Mouse (Mus musculus): ENCODE measurements around the gene Bpifb6. TPM values are rescaled to one million over a fixed set of nuclear protein-coding genes. Genes with fewer than 3 reads are reported as not detected.

Bpifb6 gene
- polyA plus RNA-seq, 1 experiment from 2014 or later, result not detected

Other genes starting within 250 kb of the Bpifb6 start
- gene Dnmt3c, start 203.7 kb upstream of the Bpifb6 start, polyA plus RNA-seq (2015; fragmentation: Nextera tagmentation; extraction: Ambion mirVana), result not detected in 2 replicates
- gene Mapre1, start 159.1 kb upstream of the Bpifb6 start, polyA plus RNA-seq (2015; fragmentation: Nextera tagmentation; extraction: Ambion mirVana), result 399 and 423 TPM in 2 replicates
- not detected in 2 replicates for gene Efcab8, start 120.5 kb upstream of the Bpifb6 start, polyA plus RNA-seq (2015; fragmentation: Nextera tagmentation; extraction: Ambion mirVana)
- gene Sun5, start 29.3 kb upstream of the Bpifb6 start, polyA plus RNA-seq (2015; fragmentation: Nextera tagmentation; extraction: Ambion mirVana), result not detected in 2 replicates
- gene Bpifb2, start 25.3 kb upstream of the Bpifb6 start, polyA plus RNA-seq (2015; fragmentation: Nextera tagmentation; extraction: Ambion mirVana), result not detected in 2 replicates
- gene Bpifb3, start 17.8 kb downstream of the Bpifb6 start, polyA plus RNA-seq (2015; fragmentation: Nextera tagmentation; extraction: Ambion mirVana), result not detected in 2 replicates
- not detected in 2 replicates for gene Bpifb4, start 37.8 kb downstream of the Bpifb6 start, polyA plus RNA-seq (2015; fragmentation: Nextera tagmentation; extraction: Ambion mirVana)
- not detected in 2 replicates for gene Bpifa6, start 74.6 kb downstream of the Bpifb6 start, polyA plus RNA-seq (2015; fragmentation: Nextera tagmentation; extraction: Ambion mirVana)
- gene Bpifa2, start 107.9 kb downstream of the Bpifb6 start, polyA plus RNA-seq (2015; fragmentation: Nextera tagmentation; extraction: Ambion mirVana), result not detected in 2 replicates
- gene Bpifa3, start 229.9 kb downstream of the Bpifb6 start, polyA plus RNA-seq (2015; fragmentation: Nextera tagmentation; extraction: Ambion mirVana), result not detected in 2 replicates
- gene Bpifa1, start 242.5 kb downstream of the Bpifb6 start, polyA plus RNA-seq (2015; fragmentation: Nextera tagmentation; extraction: Ambion mirVana), result not detected in 2 replicates